Mouse (Mus musculus) megakaryocyte, embryonic 14.5 days (primary cell): ENCODE measurements around the gene Igsf3.

Source experiments
- FLI1 ChIP-seq: IDR thresholded peaks from 2 replicates; pipeline ENCODE4 v1.6.1; 2012; ENCODE audit warnings: low read length, inconsistent platforms, mixed read lengths
- GATA1 ChIP-seq: IDR thresholded peaks from 3 replicates; pipeline ENCODE4 v1.6.1; 2012; ENCODE audit warnings: mixed read lengths, low read length, inconsistent platforms, borderline replicate concordance

DNA sequence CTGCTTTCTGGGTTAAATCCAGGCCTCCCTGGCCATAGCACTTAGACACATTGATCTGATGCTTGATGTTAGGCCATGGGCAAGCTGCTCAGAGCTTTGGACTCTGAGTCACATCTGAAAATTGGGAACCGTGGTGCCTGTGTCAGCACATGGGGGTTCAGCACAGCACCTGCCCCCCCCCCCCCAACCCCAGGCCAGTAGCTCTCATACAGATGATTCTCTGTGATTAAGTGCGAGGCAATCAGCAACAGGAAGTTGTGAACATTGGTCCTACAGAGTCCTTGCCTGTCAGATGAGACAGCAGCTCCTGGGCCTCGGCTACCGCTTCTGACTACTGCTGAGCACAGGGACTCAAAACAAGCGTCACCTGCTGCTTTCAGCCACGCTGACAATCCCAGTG lies 116.0 kb downstream of the Igsf3 start:
- TF ChIP-seq GATA1 (no peak), FLI1 (no peak)
